Mouse (Mus musculus): ENCODE data around the gene Srrm4. TPM values are rescaled to one million over a fixed set of nuclear protein-coding genes. Genes with fewer than 3 reads are reported as not detected.

The Srrm4 gene
- polyA plus RNA-seq, 1 experiment from 2014 or later: 0.27 TPM

- no peaks in the 10 kb centered on the region for H3K36me3 ChIP-seq (ENCODE audit: insufficient read depth, low read length)
- no peak for ATAC-seq
- TF ChIP-seq CTCF (IDR thresholded peaks at IDR 0.05): no peak
- no peak for TF ChIP-seq EP300 (IDR thresholded peaks at IDR 0.05)
- 80% methylated on average over 8 of the region's 8 CpGs for WGBS
- no peak overlapping the region for H3K4me3 ChIP-seq (ENCODE audit: low read depth, low read length)
- no peaks in the 10 kb centered on the region for H3K4me1 ChIP-seq (ENCODE audit: insufficient read depth, low read depth, low read length)
- no peak overlapping the region for H3K4me2 ChIP-seq (replicated peaks; ENCODE audit: low read depth, low read length)
- no peak overlapping the region for H3K27ac ChIP-seq (ENCODE audit: low read length)
- no peaks in the 10 kb centered on the region for H3K27me3 ChIP-seq (replicated peaks; ENCODE audit: insufficient read depth, low read length)
- no peaks in the 10 kb centered on the region for H3K9me3 ChIP-seq (ENCODE audit: low read length)
- no peak overlapping the region for H3K9ac ChIP-seq (replicated peaks; ENCODE audit: low read depth)
- no peak for DNase-seq (ENCODE audit: low spot score)
Observed at GRCm38 (mm10) chr5:116579533-116579932, 12.1 kb downstream of the Srrm4 start.

- TF ChIP-seq CTCF (IDR thresholded peaks at IDR 0.05) (no peak), EP300 (IDR thresholded peaks at IDR 0.05) (no peak)
- no peak overlapping the region for H3K4me3 ChIP-seq (ENCODE audit: low read depth, low read length)
- WGBS: 68% methylated on average over 5 of the region's 5 CpGs
- DNase-seq (ENCODE audit: low spot score) (no peak), ATAC-seq (no peak)
- H3K9ac ChIP-seq (replicated peaks; ENCODE audit: low read depth): no peak overlapping the region
- H3K27ac ChIP-seq (ENCODE audit: low read length): no peak overlapping the region
- H3K36me3 ChIP-seq (ENCODE audit: insufficient read depth, low read length): no peaks in the 10 kb centered on the region
- H3K4me1 ChIP-seq (ENCODE audit: insufficient read depth, low read depth, low read length): no peaks in the 10 kb centered on the region
- no peaks in the 10 kb centered on the region for H3K9me3 ChIP-seq (ENCODE audit: low read length)
- H3K27me3 ChIP-seq (replicated peaks; ENCODE audit: insufficient read depth, low read length): no peaks in the 10 kb centered on the region
- H3K4me2 ChIP-seq (replicated peaks; ENCODE audit: low read depth, low read length): no peak overlapping the region
Observed at GRCm38 (mm10) chr5:116577082-116577481, 14.5 kb downstream of the Srrm4 start.

DNA sequence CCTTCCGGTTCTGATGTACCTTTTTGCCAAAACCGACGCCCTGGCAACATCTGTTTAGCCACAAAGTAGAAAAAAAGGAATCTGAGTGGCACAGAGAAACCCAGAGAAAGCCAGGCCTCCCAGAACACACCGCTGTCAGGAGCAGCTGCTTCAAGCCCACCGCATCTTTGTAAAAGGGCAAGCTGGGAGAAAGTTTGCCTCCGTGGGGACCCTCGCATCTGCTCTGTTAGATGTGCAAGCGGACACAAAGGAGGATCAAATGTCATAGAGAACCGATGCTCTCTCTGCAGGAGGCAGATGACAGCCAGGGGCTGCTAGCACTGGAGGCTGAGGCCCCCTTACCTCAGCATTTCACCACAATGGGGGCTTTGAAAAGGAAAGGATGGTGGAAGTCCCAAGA, 18.3 kb downstream of the Srrm4 start:
- no peaks in the 10 kb centered on the region for H3K27me3 ChIP-seq (replicated peaks; ENCODE audit: insufficient read depth, low read length)
- no peaks in the 10 kb centered on the region for H3K4me1 ChIP-seq (ENCODE audit: insufficient read depth, low read depth, low read length)
- H3K36me3 ChIP-seq (ENCODE audit: insufficient read depth, low read length): no peaks in the 10 kb centered on the region
- ATAC-seq (no peak), DNase-seq (ENCODE audit: low spot score) (no peak)
- 40% methylated on average over 9 of the region's 9 CpGs for WGBS
- H3K9ac ChIP-seq (replicated peaks; ENCODE audit: low read depth): no peak overlapping the region
- H3K4me2 ChIP-seq (replicated peaks; ENCODE audit: low read depth, low read length): no peak overlapping the region
- H3K9me3 ChIP-seq (ENCODE audit: low read length): no peaks in the 10 kb centered on the region
- H3K4me3 ChIP-seq (ENCODE audit: low read depth, low read length): no peak overlapping the region
- no peak for TF ChIP-seq EP300 (IDR thresholded peaks at IDR 0.05)
- no peak overlapping the region for H3K27ac ChIP-seq (ENCODE audit: low read length)

GRCm38 (mm10) chr5:116571936-116572335, 19.7 kb downstream of the Srrm4 start:
- Histone ChIP-seq H3K27me3 (replicated peaks; ENCODE audit: insufficient read depth, low read length) (no peaks in the 10 kb centered on the region), H3K4me1 (ENCODE audit: insufficient read depth, low read depth, low read length) (no peaks in the 10 kb centered on the region), H3K27ac (ENCODE audit: low read length) (no peak overlapping the region), H3K36me3 (ENCODE audit: insufficient read depth, low read length) (no peaks in the 10 kb centered on the region), H3K4me2 (replicated peaks; ENCODE audit: low read depth, low read length) (no peak overlapping the region), H3K9ac (replicated peaks; ENCODE audit: low read depth) (no peak overlapping the region), H3K4me3 (ENCODE audit: low read depth, low read length) (no peak overlapping the region), H3K9me3 (ENCODE audit: low read length) (no peaks in the 10 kb centered on the region)
- 13% methylated on average over 2 of the region's 5 CpGs for WGBS
- DNase-seq (ENCODE audit: low spot score): no peak
- no peak for ATAC-seq
- TF ChIP-seq EP300 (IDR thresholded peaks at IDR 0.05): no peak
- TF ChIP-seq CTCF (IDR thresholded peaks at IDR 0.05): no peak

DNA sequence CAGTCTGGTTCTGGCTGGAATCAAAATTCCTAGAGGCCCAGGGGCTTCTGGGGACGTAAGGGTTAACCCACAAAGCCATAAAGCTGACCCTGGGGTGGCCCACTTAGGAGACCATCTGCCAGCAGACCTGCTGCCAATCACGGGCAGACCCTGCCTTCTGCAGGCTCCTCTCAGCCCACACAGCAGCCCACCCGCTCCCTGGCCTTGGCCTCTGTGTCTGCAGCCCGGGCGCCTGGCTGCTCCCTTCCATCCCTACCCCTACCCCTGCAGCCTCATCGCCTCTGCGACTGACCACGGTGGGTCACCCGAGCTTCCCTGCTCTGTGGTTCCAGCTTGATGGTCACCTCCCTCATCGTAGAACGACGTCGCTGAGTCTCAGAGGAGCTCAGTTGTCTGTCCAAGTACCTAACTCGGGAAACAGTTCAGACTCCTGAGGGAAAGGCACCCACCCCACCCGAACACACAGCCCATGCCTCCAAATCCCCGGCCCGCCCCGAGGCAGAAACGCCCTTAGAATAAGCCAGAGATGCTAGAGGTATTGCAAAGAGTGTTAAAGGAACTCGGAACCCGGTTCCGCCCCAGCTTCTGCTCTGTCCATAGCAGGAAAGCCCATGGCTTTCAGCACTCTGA, 20.3 kb downstream of the Srrm4 start:
- no peaks in the 10 kb centered on the region for H3K27me3 ChIP-seq (replicated peaks; ENCODE audit: insufficient read depth, low read length)
- H3K27ac ChIP-seq (ENCODE audit: low read length): no peak overlapping the region
- no peak for DNase-seq (ENCODE audit: low spot score)
- TF ChIP-seq CTCF (IDR thresholded peaks at IDR 0.05) (no peak), EP300 (IDR thresholded peaks at IDR 0.05) (no peak)
- H3K36me3 ChIP-seq (ENCODE audit: insufficient read depth, low read length): no peaks in the 10 kb centered on the region
- no peak overlapping the region for H3K9ac ChIP-seq (replicated peaks; ENCODE audit: low read depth)
- H3K9me3 ChIP-seq (ENCODE audit: low read length): no peaks in the 10 kb centered on the region
- no peak overlapping the region for H3K4me2 ChIP-seq (replicated peaks; ENCODE audit: low read depth, low read length)
- ATAC-seq: no peak
- no peaks in the 10 kb centered on the region for H3K4me1 ChIP-seq (ENCODE audit: insufficient read depth, low read depth, low read length)
- WGBS: 15% methylated on average over 21 of the region's 22 CpGs
- no peak overlapping the region for H3K4me3 ChIP-seq (ENCODE audit: low read depth, low read length)

- 62% methylated on average over 7 of the region's 7 CpGs for WGBS
- DNase-seq (ENCODE audit: low spot score): no peak
Observed at GRCm38 (mm10) chr5:116570566-116570965, 21.1 kb downstream of the Srrm4 start.

GRCm38 (mm10) chr5:116569629-116570028, 22.0 kb downstream of the Srrm4 start:
- ATAC-seq: no peak
- WGBS: 6% methylated on average over 5 of the region's 9 CpGs

More at GRCm38 (mm10) chr5:116570566-116570965, 21.1 kb downstream of the Srrm4 start:
- Histone ChIP-seq H3K27ac (ENCODE audit: low read length) (no peak overlapping the region), H3K36me3 (ENCODE audit: insufficient read depth, low read length) (no peaks in the 10 kb centered on the region), H3K9me3 (ENCODE audit: low read length) (no peaks in the 10 kb centered on the region), H3K4me1 (ENCODE audit: insufficient read depth, low read depth, low read length) (no peaks in the 10 kb centered on the region), H3K4me3 (ENCODE audit: low read depth, low read length) (no peak overlapping the region), H3K9ac (replicated peaks; ENCODE audit: low read depth) (no peak overlapping the region), H3K27me3 (replicated peaks; ENCODE audit: insufficient read depth, low read length) (no peaks in the 10 kb centered on the region), H3K4me2 (replicated peaks; ENCODE audit: low read depth, low read length) (no peak overlapping the region)
- ATAC-seq: no peak
- TF ChIP-seq EP300 (IDR thresholded peaks at IDR 0.05) (no peak), CTCF (IDR thresholded peaks at IDR 0.05) (no peak)

More at GRCm38 (mm10) chr5:116569629-116570028, 22.0 kb downstream of the Srrm4 start:
- no peak overlapping the region for H3K9ac ChIP-seq (replicated peaks; ENCODE audit: low read depth)
- no peak for DNase-seq (ENCODE audit: low spot score)
- H3K27me3 ChIP-seq (replicated peaks; ENCODE audit: insufficient read depth, low read length): no peaks in the 10 kb centered on the region
- H3K4me3 ChIP-seq (ENCODE audit: low read depth, low read length): no peak overlapping the region
- no peaks in the 10 kb centered on the region for H3K4me1 ChIP-seq (ENCODE audit: insufficient read depth, low read depth, low read length)
- H3K9me3 ChIP-seq (ENCODE audit: low read length): no peaks in the 10 kb centered on the region
- no peaks in the 10 kb centered on the region for H3K36me3 ChIP-seq (ENCODE audit: insufficient read depth, low read length)
- H3K27ac ChIP-seq (ENCODE audit: low read length): no peak overlapping the region
- no peak for TF ChIP-seq EP300 (IDR thresholded peaks at IDR 0.05)
- no peak overlapping the region for H3K4me2 ChIP-seq (replicated peaks; ENCODE audit: low read depth, low read length)

Measured in lung, postnatal 0 days (tissue).